Mouse (Mus musculus) olfactory bulb, adult 2 months (tissue): ENCODE results near the gene Ptges3l.
"Not testable (repeated sequence)": the region's sequence is repeated elsewhere in the genome, so short reads cannot be mapped to it uniquely, and the experiment has no call there.

Source experiments
- CTCF ChIP-seq: fragments of 200-500 bp; IDR thresholded peaks from 2 replicates; pipeline ENCODE4 v1.5.1; 2012; ENCODE audit warnings: low read depth, mild to moderate bottlenecking, low read length, moderate library complexity; ENCODE audit not compliant: insufficient read depth
- POLR2A ChIP-seq: fragments of 200-500 bp; IDR thresholded peaks from 2 replicates; pipeline ENCODE4 v1.6.1; 2012; ENCODE audit warnings: mild to moderate bottlenecking, low read depth, low read length, moderate library complexity; ENCODE audit not compliant: insufficient read depth

- not testable (repeated sequence) for TF ChIP-seq CTCF, POLR2A
Observed at GRCm38 (mm10) chr11:101449596-101449995, 24.5 kb upstream of the Ptges3l start.
